Mouse (Mus musculus): ENCODE measurements around the gene Insl5.

Insl5 gene

GRCm38 (mm10) chr4:103026621-103027020 lies at the start of gene Insl5:
Gene Insl5, minus strand, starts transcription at chr4:103026842.
- DNase-seq (ENCODE audit: extremely low read depth, insufficient read length, low spot score), result no peak

DNA sequence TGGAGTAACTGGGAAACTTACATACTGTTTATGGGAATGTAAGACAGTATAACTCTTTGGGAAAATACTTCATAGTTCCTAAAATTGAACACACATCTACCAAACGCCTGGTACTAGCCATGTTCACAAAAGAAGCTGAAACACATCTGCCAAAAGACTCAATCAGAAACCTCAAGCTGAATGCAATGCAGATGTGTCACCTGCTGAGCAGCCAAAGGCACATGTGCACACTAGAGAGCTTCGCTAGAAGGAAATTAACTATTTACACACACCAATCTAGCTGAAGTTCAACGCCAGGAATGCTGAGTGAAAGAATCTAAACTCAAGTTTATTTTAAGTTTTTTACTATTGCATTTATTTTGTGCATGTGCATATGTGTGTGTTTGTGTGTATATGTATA lies 44.0 kb upstream of the Insl5 start:
- DNase-seq (ENCODE audit: extremely low read depth, insufficient read length, low spot score), result no peak

DNA sequence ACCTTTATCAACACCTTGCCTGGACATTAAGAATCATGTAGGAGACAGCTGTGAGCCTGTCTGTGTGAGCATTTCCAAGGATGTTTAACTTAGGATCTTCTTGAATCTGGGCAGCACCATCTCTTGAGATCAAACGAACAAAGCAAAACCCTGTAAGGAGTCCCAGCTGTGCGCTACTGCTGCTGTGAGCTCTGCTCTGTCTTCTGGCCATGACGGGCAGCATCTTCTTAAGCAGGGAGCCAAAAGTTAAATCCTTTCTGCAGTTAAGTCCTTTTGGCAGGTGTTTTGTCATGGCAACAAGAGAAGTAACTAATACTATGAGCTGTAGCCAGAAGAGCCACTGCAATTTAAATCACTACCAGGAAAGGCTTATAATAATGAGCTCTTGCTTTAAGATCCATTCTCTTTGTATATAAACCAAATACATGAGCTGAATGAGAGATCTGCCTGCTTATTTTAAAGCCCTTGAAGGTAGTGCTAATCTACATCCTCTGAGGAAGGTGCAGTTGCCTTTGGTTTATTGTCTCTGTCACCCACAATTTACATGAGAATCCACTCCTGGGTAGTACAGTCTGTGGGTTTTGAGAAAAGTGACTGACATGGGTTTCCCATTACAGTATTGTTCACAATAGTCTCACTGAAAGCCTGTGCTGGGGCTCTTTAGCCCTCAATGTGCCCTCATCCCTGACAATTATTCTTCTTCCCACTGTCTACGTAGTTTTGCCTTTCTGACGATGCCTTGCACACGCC lies 41.4 kb upstream of the Insl5 start:
- DNase-seq (ENCODE audit: extremely low read depth, insufficient read length, low spot score), result no peak

DNA sequence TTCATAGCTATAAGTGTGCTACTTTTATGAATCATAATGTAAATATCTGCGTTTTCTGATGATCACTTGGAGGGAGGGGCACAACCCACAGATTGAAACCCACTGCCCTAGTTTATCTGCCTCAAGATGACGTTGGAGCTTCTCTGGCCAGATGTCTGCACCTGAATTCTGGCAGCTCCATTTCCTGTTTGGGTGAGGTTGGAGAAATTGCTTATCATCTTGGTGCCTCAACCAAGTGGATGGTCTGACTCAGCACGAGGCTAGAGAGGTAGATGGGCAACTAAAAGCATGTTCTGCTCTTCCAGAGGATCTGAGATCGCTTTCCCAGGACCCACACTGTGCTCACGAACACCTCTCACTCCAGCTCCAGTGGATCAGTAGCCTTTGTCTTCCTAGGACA lies 38.3 kb upstream of the Insl5 start:
- no peak for DNase-seq (ENCODE audit: extremely low read depth, insufficient read length, low spot score)

GRCm38 (mm10) chr4:103064421-103064820 lies 37.8 kb upstream of the Insl5 start:
- DNase-seq (ENCODE audit: extremely low read depth, insufficient read length, low spot score), result no peak

GRCm38 (mm10) chr4:103056909-103057308 lies 30.3 kb upstream of the Insl5 start:
- no peak for DNase-seq (ENCODE audit: extremely low read depth, insufficient read length, low spot score)

DNA sequence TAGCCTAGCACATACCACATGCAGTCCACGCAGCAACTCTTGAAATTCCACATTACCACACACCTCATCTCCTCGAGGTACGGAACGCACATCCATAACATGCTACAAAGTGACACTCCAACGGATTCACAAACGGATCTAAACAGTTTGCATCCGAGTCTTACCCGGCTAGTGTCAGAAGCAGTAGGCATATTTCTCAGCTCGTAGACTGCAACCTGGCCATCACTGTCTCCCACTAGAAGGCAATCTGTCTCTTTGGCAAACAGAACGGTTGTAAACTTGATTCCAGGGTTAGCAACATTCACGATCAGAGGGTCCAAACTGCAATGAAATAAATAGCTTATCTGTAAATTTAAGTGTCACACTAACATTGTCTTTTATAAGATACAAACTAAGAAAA lies 21.4 kb upstream of the Insl5 start:
- no peak for DNase-seq (ENCODE audit: extremely low read depth, insufficient read length, low spot score)

DNA sequence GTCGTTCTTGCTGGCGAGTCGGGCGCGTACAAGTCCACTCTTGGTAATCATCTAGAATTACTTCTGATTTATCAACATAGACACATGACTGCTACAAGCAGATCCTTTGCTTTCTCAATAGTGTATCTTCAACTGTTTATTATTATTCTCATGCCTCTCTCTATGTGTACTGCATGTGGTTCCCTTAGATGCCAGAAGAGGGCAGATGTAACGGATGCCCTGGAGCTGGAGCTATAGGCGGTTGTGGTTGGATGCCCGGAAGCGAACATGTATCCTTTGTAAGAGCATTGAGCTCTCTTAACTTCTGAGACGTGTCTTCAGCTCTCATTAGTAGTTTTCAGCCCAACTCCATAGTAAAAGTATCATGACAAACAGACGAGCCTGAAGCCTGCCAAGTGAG lies 16.4 kb upstream of the Insl5 start:
- no peak for DNase-seq (ENCODE audit: extremely low read depth, insufficient read length, low spot score)

DNA sequence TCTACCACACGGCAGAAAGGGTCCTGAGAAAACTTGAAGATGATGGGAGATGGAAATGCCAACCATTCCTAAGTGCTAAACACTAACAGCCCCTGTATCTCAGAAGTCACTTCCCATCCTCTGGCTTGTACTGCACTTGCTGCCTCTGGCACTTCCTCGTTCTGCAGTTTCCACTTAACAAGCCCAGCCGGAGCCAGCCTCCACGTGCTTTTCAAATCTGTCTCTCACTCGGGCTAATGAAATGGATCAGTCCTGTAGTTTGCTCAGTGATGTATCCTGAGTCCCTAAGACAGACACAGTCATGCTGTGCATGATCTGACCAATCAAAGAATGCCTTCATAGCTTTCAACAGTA lies 13.2 kb upstream of the Insl5 start:
- DNase-seq (ENCODE audit: extremely low read depth, insufficient read length, low spot score), result no peak

DNA sequence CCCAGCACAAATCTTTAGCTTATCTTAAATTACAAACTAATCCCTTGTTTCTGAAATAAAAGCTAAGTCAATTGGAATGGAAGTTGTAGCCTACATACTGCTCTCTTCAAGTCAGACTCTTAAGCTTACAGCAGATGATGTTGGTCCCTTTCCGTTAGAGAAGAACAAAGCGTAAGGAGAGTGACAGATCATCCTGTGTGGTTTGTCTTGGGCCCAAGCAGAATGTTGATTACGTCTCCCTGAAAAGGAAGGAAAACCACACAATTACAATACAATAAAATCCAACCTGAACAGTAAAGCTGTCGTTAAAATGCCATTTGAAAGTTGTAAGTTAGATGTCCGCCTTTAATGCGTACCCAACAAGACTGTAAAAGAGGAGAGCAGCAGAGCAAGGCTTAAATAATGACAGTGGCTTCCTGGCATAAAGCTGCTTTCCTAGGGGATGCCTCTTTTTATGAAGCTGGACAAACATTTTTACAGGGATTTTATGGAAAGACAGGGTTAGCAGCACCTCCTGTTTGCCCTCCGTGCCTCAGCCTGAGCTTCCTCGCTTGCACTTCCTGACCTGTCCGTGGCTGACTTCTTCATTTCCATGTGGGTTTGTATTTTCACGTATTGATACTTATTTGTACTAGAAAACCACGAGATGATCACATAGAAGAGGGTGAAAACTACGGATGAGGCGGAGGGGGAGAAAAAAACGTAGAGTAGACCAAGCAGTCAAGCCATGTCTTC lies 12.6 kb upstream of the Insl5 start:
- no peak for DNase-seq (ENCODE audit: extremely low read depth, insufficient read length, low spot score)

GRCm38 (mm10) chr4:103028177-103029088 lies 1.8 kb upstream of the Insl5 start:
- no peak for DNase-seq (ENCODE audit: extremely low read depth, insufficient read length, low spot score)

GRCm38 (mm10) chr4:103027745-103028144 lies 1.1 kb upstream of the Insl5 start:
- no peak for DNase-seq (ENCODE audit: extremely low read depth, insufficient read length, low spot score)

DNA sequence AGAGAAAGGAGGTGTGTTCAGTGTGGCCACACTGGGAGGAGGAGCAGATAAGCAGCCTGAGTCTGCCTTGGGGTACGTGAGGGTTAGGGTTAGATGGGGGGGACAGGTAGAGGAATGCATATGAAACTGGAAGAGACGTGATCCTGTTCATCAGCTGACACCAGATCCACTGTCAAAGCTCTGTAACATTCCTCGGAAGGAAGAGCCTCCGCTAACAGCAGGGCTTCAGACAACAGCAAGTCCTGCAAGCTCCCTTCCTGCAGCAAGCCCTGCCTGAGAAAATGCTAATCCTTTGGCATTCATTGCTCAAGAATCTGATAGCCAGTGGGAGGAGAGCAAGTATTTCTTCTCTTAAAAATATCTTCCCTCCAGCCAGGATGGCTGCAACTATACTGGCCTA lies 13.2 kb downstream of the Insl5 start:
- DNase-seq (ENCODE audit: extremely low read depth, insufficient read length, low spot score), result no peak

DNA sequence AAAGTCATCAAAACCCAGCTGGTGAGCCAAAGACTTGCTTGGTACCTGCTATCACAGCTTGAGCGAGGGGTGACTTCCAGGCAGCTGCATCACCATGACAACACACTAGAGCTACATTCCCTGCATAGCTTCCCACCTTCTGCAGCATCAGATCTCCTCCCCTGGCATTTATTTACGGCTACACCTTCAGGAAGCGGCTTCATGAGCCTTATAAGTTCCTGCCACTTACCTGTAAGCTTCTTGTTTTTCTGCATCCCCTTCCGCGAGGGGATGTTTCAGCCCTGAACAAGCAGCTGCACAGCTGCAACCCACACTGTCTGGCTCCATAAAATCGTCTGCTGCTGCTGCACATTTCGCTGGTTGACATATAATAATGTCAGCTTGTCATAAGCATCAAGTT lies 14.8 kb downstream of the Insl5 start:
- no peak for DNase-seq (ENCODE audit: extremely low read depth, insufficient read length, low spot score)

GRCm38 (mm10) chr4:103010734-103011133 lies 15.9 kb downstream of the Insl5 start:
- DNase-seq (ENCODE audit: extremely low read depth, insufficient read length, low spot score), result no peak

GRCm38 (mm10) chr4:103006943-103007418 lies 19.7 kb downstream of the Insl5 start:
- no peak for DNase-seq (ENCODE audit: extremely low read depth, insufficient read length, low spot score)

DNA sequence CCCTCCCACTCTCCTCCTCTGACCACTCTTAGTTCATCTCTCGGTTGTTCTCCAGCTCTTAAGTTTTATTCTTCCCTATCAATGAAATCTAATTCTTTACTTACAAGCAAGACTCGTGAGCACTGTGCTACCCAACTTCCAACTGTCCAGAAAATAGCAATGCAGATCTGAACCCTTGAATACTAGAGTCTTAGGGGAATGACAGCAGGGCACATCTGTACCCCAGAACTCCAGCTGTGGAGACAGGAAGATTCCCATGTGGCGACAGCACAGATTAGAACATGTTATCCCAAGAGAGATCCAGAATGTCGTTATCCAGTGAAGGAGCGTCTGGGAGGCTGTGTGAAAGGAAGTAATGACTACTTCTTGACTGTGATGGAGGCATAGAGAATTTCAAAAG lies 20.4 kb downstream of the Insl5 start:
- no peak for DNase-seq (ENCODE audit: extremely low read depth, insufficient read length, low spot score)

GRCm38 (mm10) chr4:103005190-103005945 lies 21.3 kb downstream of the Insl5 start:
- no peak for DNase-seq (ENCODE audit: extremely low read depth, insufficient read length, low spot score)

- no peak for DNase-seq (ENCODE audit: extremely low read depth, insufficient read length, low spot score)
Measured at GRCm38 (mm10) chr4:103004681-103005080, 22.0 kb downstream of the Insl5 start.

DNA sequence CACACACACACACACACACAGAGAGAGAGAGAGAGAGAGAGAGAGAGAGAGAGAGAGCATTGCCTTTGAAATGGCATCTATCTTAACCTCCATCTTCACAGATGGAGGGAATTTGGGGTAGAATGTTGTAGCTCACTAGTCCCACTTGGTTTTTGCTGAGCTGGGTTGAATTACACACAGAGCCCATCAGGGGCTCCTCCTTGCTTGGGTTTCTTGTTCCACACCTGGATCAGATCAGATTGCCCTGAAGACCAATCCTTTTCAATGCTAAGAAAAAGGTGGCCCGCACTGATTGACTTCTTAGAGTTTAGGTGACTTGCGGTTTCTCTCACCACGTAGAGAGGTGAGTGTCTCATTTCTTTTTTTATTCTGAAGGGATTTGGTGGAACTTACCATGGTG lies 35.0 kb downstream of the Insl5 start:
- DNase-seq (ENCODE audit: extremely low read depth, insufficient read length, low spot score), result no peak
